29 mouse cellular contexts compared by ENCODE assay signal in the genomic region with DNA sequence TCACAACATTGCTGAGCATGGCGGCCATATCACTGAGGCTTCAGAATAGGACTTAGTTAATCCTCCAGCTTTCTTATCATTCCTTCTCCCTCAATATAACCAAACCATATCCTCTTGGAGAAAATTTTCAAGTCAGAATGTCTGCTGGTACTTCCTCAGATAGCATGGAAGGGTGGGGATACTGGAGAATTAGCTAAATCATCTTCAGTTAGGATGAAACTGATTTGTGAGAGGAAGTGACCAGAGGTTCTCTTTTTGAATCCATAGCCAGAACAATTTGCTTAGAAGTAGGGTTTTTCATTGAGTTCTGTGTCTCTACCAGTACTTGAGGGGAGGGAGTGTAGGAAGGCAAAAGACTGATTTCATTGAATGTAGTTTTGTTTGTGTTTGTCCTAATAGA. TPM values are rescaled to one million over a fixed set of nuclear protein-coding genes. Genes with fewer than 3 reads are reported as not detected.
DNase-seq lines count a peak whose midpoint lies in the region; ATAC-seq and TF ChIP-seq lines count a peak whose summit lies in the region.
"Had no signal": no experiment of that assay in that cellular context is flagged by ENCODE, and none has a peak within 500 bp of the region (broad histone marks: within the 10 kb centered on the region; RNA-seq: fewer than 3 reads in every experiment).

No protein-coding gene starts in this region.

- peaks cover 21% of the 10 kb centered on the region for H3K4me1 ChIP-seq in bone marrow macrophage, adult 2 months (ENCODE audit: control insufficient read depth, insufficient read depth, low read length)
- H3K4me1 ChIP-seq in liver, postnatal 0 days (ENCODE audit: insufficient read depth) = 0 out of 2 replicates have a peak, but pooled peaks cover 4% of the 10 kb centered on the region

- WGBS in liver, postnatal 0 days (ENCODE audit: insufficient replicate concordance) = 85% methylated on average over 1 of the region's 1 CpGs

- DNase-seq in heart, adult 11 months = peak; percentile 66
- DNase-seq in heart, postnatal 36 days = no peak
- no peak for DNase-seq in kidney, adult 9 months
- no peak for DNase-seq in liver, postnatal 0 days
- no peak for DNase-seq in urinary bladder, postnatal 14 days (ENCODE audit: low spot score)
- DNase-seq: adrenal gland, adult 2 months; adrenal gland, adult 8-10 months; adrenal gland, postnatal 10 days; adrenal gland, postnatal 14 days; adrenal gland, postnatal 25 days; adrenal gland, postnatal 36 days; B cell, adult 2 months; cerebellum, adult 11 months; cerebellum, adult 11-12 months; cerebellum, adult 18-20 months had no signal

- no peak overlapping the region for H3K4me2 ChIP-seq in liver, postnatal 0 days (ENCODE audit: low read depth, low read length)

- TF ChIP-seq POLR2A in bone marrow macrophage, adult 2 months (IDR thresholded peaks at IDR 0.05; ENCODE audit: borderline replicate concordance, low read depth, low read length) = no peak

- no peaks in the 10 kb centered on the region for H3K9me3 ChIP-seq in liver, postnatal 0 days (ENCODE audit: low read length)
- H3K9me3 ChIP-seq: G1E had no signal

- no peak for TF ChIP-seq EP300 in liver, postnatal 0 days (IDR thresholded peaks at IDR 0.05; ENCODE audit: low read depth)

- no peak for TF ChIP-seq CTCF in bone marrow macrophage, adult 2 months (IDR thresholded peaks at IDR 0.05; ENCODE audit: low read depth, low read length)
- TF ChIP-seq CTCF in liver, postnatal 0 days (IDR thresholded peaks at IDR 0.05; ENCODE audit: low read depth) = no peak

- H3K4me3 ChIP-seq in bone marrow macrophage, adult 2 months (ENCODE audit: insufficient read depth, low read length) = no peak overlapping the region
- no peak overlapping the region for H3K4me3 ChIP-seq in liver, postnatal 0 days (ENCODE audit: low read depth, low read length)

- intact Hi-C loops in heart, postnatal 36 days (cut with DNase I) = no loop called here

- H3K27me3 ChIP-seq in liver, postnatal 0 days (ENCODE audit: insufficient read depth, low read length) = no peaks in the 10 kb centered on the region
- H3K27me3 ChIP-seq: CH12.LX, Patski had no signal

- peak; percentile 53 for ATAC-seq in granulocyte monocyte progenitor cell, adult 5-6 weeks (replicated peaks; ENCODE audit: poor library complexity, severe bottlenecking)
- 0 out of 2 replicates have a peak, but pooled peaks have one; percentile 52 for ATAC-seq in megakaryocyte, adult 5-6 weeks (ENCODE audit: poor library complexity, severe bottlenecking)
- no peak for ATAC-seq in liver, postnatal 0 days
- ATAC-seq: activated CD4-positive, CD25-positive, alpha-beta regulatory T cell, adult 4 months; CD4-positive, CD25-positive, alpha-beta regulatory T cell, adult 4 months; Patski had no signal

- peak overlapping the region; percentile 2; the same call in 1 of the 2 replicates for H3K27ac ChIP-seq in bone marrow macrophage, adult 2 months (ENCODE audit: insufficient read depth, low read depth, low read length)
- H3K27ac ChIP-seq in liver, postnatal 0 days (ENCODE audit: low read depth) = no peak overlapping the region

- peaks cover 63% of the 10 kb centered on the region for H3K36me3 ChIP-seq in liver, postnatal 0 days (replicated peaks; ENCODE audit: insufficient read depth, low read length)

- H3K9ac ChIP-seq in liver, postnatal 0 days (replicated peaks) = no peak overlapping the region

RNA-seq across cellular contexts. Expression of a gene that starts 9.9 kb away (rescaled TPM):
- 10 to 100 TPM; 26.3 to 27.3 TPM for total RNA-seq in heart, postnatal 36 days (2021)
- polyA plus RNA-seq in bone marrow macrophage, adult 2 months (2012; ENCODE audit: insufficient read depth, insufficient read length, missing spikeins) = 26.7 and 31.3 TPM in 2 replicates
- 33.2 and 43.7 TPM in 2 replicates for total RNA-seq in granulocyte monocyte progenitor cell, adult 5-6 weeks (2014; fragmentation: Nextera tagmentation)
- total RNA-seq in granulocyte monocyte progenitor cell, adult 5-6 weeks (2017) = 12.6 and 12.8 TPM in 2 replicates
- 45.5 and 48.7 TPM in 2 replicates for total RNA-seq in megakaryocyte, adult 5-6 weeks (2015)
- total RNA-seq in megakaryocyte, adult 5-6 weeks (2017) = 20.3 and 26.1 TPM in 2 replicates
- 4.9 and 5.4 TPM in 2 replicates for polyA plus RNA-seq in liver, postnatal 0 days (2015; fragmentation: Nextera tagmentation; extraction: Ambion mirVana)

RNA-seq across cellular contexts. Expression of a gene that starts 35.7 kb away (rescaled TPM):
- not detected for total RNA-seq in heart, postnatal 36 days (2021)
- not detected in 2 replicates for polyA plus RNA-seq in bone marrow macrophage, adult 2 months (2012; ENCODE audit: insufficient read depth, insufficient read length, missing spikeins)
- not detected in 2 replicates for total RNA-seq in granulocyte monocyte progenitor cell, adult 5-6 weeks (2014; fragmentation: Nextera tagmentation)
- total RNA-seq in granulocyte monocyte progenitor cell, adult 5-6 weeks (2017) = not detected in 2 replicates
- not detected in 2 replicates for total RNA-seq in megakaryocyte, adult 5-6 weeks (2015)
- not detected in 2 replicates for total RNA-seq in megakaryocyte, adult 5-6 weeks (2017)
- polyA plus RNA-seq in liver, postnatal 0 days (2015; fragmentation: Nextera tagmentation; extraction: Ambion mirVana) = not detected in 2 replicates
- total RNA-seq: adrenal gland, adult 18-20 months; adrenal gland, adult 2 months; adrenal gland, adult 8-10 months; adrenal gland, postnatal 10 days; adrenal gland, postnatal 14 days; adrenal gland, postnatal 25 days; adrenal gland, postnatal 36 days; adrenal gland, postnatal 4 days; CH12.LX; ES-E14; MEL had no signal
- polyA plus RNA-seq: activated CD4-positive, CD25-positive, alpha-beta regulatory T cell, adult 4 months; adrenal gland, adult 2 months; brain, embryonic 14.5 days; C2C12; G1E had no signal

RNA-seq across cellular contexts. Expression of a gene that starts 43.7 kb away (rescaled TPM):
- total RNA-seq in heart, postnatal 36 days (2021) = 100 to 1,000 TPM; 102 to 106 TPM
- 32.9 and 34.7 TPM in 2 replicates for polyA plus RNA-seq in bone marrow macrophage, adult 2 months (2012; ENCODE audit: insufficient read depth, insufficient read length, missing spikeins)
- total RNA-seq in granulocyte monocyte progenitor cell, adult 5-6 weeks (2014; fragmentation: Nextera tagmentation) = 39.1 and 46.5 TPM in 2 replicates
- total RNA-seq in granulocyte monocyte progenitor cell, adult 5-6 weeks (2017) = 35.2 and 42.3 TPM in 2 replicates
- total RNA-seq in megakaryocyte, adult 5-6 weeks (2015) = 35.0 and 36.9 TPM in 2 replicates
- 42.6 and 43.3 TPM in 2 replicates for total RNA-seq in megakaryocyte, adult 5-6 weeks (2017)
- 2.6 and 2.7 TPM in 2 replicates for polyA plus RNA-seq in liver, postnatal 0 days (2015; fragmentation: Nextera tagmentation; extraction: Ambion mirVana)

RNA-seq across cellular contexts. Expression of a gene that starts 47.2 kb away (rescaled TPM):
- not detected for total RNA-seq in heart, postnatal 36 days (2021)
- polyA plus RNA-seq in bone marrow macrophage, adult 2 months (2012; ENCODE audit: insufficient read depth, insufficient read length, missing spikeins) = not detected in 2 replicates
- total RNA-seq in granulocyte monocyte progenitor cell, adult 5-6 weeks (2014; fragmentation: Nextera tagmentation) = not detected in 2 replicates
- not detected in 2 replicates for total RNA-seq in granulocyte monocyte progenitor cell, adult 5-6 weeks (2017)
- total RNA-seq in megakaryocyte, adult 5-6 weeks (2015) = not detected in 2 replicates
- total RNA-seq in megakaryocyte, adult 5-6 weeks (2017) = not detected in 2 replicates
- polyA plus RNA-seq in liver, postnatal 0 days (2015; fragmentation: Nextera tagmentation; extraction: Ambion mirVana) = not detected in 2 replicates
- total RNA-seq: adrenal gland, adult 18-20 months; adrenal gland, adult 2 months; adrenal gland, adult 8-10 months; adrenal gland, postnatal 10 days; adrenal gland, postnatal 14 days; adrenal gland, postnatal 25 days; adrenal gland, postnatal 36 days; adrenal gland, postnatal 4 days; CH12.LX; ES-E14; MEL had no signal
- polyA plus RNA-seq: activated CD4-positive, CD25-positive, alpha-beta regulatory T cell, adult 4 months; adrenal gland, adult 2 months; C2C12; CD4-positive, CD25-positive, alpha-beta regulatory T cell, adult 4 months; G1E; Patski had no signal
